Mouse (Mus musculus) T-helper 1 cell (primary cell): ENCODE results near the gene Camp.

Experiments
- in situ Hi-C: fragments of 300-600 bp; cut with MboI, MseI; formaldehyde crosslinking; loops from one replicate; pipeline ENCODE4 v1.15.1; 2025; ENCODE audit warnings: high pct_unique_total_duplicates

The Camp gene

GRCm38 (mm10) chr9:109849312-109849758, at the start of gene Camp:
Gene Camp (minus strand): TSS chr9:109849617.
- in situ Hi-C loops: loop anchor here (25.0 kb wide), 1 partner anchor 1012 kb away; the partner anchor contains the start of gene Celsr3

- in situ Hi-C loops: loop anchor here (5.0 to 10.0 kb wide), 2 partner anchors 44 to 277 kb away; no protein-coding TSS in a partner anchor
Measured at GRCm38 (mm10) chr9:109898027-109898426, 48.6 kb upstream of the Camp start.

- in situ Hi-C loops: loop anchor here (5.0 to 10.0 kb wide), 2 partner anchors 46 to 278 kb away; no protein-coding TSS in a partner anchor
Measured at GRCm38 (mm10) chr9:109896253-109897150, 47.1 kb upstream of the Camp start.

- in situ Hi-C loops: loop anchor here (5.0 to 10.0 kb wide), 2 partner anchors 47 to 279 kb away; no protein-coding TSS in a partner anchor
Measured at GRCm38 (mm10) chr9:109895593-109895992, 46.2 kb upstream of the Camp start.

DNA sequence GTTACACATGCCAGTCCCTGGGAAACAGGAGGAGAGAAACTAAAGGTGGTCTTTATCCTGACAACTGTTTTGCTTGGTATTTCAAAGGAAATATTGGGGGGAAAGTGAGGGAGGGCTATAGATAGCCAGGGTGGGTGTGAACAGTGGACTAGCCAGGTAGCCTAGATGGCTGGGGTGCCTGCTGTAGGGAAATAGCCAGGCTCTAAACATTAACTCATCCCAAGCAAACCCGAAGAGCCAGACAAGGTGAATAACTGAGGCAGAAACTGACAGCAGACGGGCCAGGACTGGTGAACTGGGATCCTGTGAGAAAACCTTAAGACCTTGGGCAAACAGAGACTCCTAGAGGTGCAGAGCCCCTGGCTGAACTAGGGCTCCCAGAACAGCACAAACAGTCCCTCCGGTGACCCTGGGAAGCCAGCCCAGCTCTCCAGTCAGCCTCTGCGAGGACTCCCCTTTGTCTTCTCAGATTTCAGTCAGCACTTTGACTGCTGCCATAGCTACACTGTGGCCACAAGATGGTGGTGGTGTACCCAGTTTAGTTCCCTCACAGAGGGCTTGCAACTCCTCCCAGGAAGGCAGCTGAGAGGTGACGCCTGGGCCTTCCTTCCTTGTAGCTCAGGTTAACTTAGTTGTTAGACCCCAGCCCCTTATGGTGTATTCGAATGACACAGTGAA, 45.1 kb upstream of the Camp start:
- in situ Hi-C loops: loop anchor here (5.0 to 10.0 kb wide), 2 partner anchors 48 to 280 kb away; no protein-coding TSS in a partner anchor

- in situ Hi-C loops: loop anchor here (10.0 kb wide), 1 partner anchor 282 kb away; no protein-coding TSS in a partner anchor
Measured at GRCm38 (mm10) chr9:109892651-109893250, 43.3 kb upstream of the Camp start.

- in situ Hi-C loops: loop anchor here (10.0 kb wide), 1 partner anchor 283 kb away; no protein-coding TSS in a partner anchor
Measured at GRCm38 (mm10) chr9:109891501-109891900, 42.1 kb upstream of the Camp start.

- in situ Hi-C loops: no loop called here
Measured at GRCm38 (mm10) chr9:109887321-109887720, 37.9 kb upstream of the Camp start.

DNA sequence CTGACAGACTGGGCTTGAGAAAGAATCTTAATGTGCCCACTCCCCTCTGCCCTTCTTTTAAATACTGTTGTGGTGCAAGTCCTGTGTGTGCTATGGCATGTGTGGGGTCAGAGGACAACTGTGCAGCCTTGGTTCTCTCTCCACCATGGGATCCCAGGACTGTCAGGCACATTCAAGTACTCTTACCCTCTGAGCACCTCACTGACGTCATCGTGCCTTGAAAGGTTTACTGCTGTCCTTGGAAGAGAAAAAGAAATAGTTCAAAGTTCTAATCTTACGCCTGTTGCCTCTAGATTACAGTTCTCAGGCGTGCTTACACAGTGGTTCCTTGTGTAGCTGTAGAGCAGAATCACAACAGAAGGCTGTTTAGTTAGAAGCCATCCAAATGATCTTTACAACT, 36.8 kb upstream of the Camp start:
- in situ Hi-C loops: no loop called here

DNA sequence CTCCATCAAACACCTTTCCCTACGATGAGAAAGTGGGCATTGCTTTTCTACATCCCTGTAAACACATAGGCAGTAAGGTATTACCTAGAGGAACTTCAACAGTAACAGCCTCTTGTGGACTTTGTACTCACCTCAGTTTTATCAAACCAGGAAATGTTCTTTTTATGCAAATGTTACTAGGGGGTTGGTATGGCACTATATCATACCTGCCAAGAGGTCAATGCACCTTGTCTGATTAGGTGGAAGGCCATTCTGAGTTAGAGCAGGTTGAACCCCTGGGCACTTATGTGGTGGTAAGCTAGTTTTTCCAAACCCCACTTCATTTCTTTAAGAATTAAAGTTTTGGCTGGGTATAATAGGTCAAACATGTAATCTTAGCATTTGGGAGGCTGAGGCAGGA, 29.9 kb upstream of the Camp start:
- in situ Hi-C loops: loop anchor here (10.0 kb wide), 1 partner anchor 1315 kb away; the partner anchor contains the start of genes Dalrd3, Impdh2 and Ndufaf3

- in situ Hi-C loops: loop anchor here (10.0 kb wide), 1 partner anchor 1313 kb away; the partner anchor contains the start of genes Dalrd3, Impdh2 and Ndufaf3
Measured at GRCm38 (mm10) chr9:109877666-109878065, 28.2 kb upstream of the Camp start.

DNA sequence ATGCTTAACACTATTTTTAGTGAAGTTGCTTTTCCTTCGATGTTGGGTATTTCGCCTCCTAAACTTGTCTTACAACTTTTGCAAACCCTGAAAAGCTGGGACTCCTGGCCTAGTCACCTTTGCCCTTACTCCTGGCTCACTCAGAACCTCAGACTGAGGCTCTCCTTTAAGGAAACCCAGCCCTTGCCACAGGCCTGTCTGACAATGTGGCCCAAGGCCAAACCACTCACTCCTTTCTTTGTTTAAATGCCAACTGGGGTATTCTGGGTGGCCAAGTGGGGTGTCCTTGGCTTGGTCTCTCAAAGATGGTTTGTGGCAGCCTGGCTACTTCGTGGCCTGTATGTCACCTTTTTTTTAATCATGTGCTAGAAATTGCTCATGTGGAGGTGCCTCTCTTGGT, 27.3 kb upstream of the Camp start:
- in situ Hi-C loops: loop anchor here (10.0 kb wide), 1 partner anchor 1312 kb away; the partner anchor contains the start of genes Dalrd3, Impdh2 and Ndufaf3

DNA sequence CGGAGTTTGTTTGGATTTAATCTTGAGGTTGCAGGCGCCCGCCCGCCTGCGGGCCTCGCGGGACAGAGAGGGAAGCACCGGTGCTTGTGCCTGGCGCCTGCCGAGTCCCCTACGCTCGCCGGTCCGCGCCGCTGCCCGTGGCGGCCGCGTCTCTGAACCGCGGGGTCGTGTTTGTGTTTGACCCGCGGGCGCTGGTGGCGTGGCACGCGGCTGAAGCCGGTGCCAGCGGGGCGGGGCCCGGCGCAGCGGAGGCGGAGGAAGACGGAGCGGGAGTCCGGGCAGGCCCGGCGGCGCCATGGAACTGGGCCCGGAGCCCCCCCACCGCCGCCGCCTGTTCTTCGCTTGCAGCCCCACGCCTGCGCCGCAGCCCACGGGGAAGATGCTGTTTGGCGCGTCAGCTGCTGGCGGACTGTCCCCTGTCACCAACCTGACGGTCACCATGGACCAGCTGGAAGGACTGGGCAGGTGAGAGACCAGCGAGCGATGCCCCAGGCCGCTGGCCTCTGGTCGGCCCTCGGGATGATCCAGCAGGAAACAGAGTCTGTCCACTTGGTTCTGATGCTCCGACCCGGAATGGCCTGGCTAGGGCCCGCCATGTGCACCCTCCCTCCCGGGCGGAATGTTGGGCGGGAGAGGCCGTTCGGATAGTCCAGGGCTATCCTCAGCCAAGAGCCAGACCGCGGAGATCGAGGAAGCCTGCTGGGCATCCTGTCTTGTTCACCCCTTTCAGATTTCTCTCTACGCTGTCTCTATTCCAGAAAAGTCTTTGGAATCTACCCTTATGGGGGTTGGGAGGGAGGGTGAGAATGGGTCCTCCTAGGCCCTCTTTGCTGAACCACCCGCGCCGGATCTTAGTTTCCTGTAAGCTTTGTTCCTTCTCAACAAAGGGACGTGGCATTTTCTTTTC, 26.5 kb upstream of the Camp start:
- in situ Hi-C loops: loop anchor here (10.0 kb wide), 1 partner anchor 1311 kb away; the partner anchor contains the start of genes Dalrd3, Impdh2 and Ndufaf3

- in situ Hi-C loops: loop anchor here (10.0 kb wide), 1 partner anchor 1310 kb away; the partner anchor contains the start of genes Dalrd3, Impdh2 and Ndufaf3
Measured at GRCm38 (mm10) chr9:109874797-109875691, 25.6 kb upstream of the Camp start, which contains the start of gene Cdc25a. Gene Cdc25a (plus strand): TSS chr9:109875579.

DNA sequence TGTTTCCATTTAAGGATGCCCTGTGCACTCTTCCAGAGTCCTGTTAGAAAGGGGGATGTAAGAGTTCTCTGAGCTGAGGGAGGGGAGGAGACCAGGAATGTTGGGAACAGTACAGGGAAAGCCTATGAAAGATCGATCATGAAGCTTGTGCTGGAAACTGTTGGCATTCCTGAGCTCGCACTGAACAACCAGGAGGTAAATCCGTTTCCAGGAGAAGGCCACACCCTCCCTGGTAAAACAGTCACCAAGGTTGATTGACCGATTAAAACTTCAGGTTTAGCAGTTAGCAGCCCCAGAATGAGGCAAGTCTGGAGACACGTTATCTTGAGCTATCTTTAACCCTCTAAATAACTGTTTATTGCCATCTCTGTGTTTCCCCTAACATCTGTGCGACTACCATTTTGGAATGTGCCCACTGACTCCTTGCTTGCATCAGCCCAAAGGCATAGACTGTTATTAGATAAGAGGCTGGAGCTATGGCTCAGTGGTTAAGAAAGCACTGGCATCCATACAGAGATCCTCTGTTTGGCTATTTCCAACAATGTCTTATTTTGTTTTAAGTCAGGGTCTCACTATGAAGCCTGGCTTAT, 21.7 kb upstream of the Camp start:
- in situ Hi-C loops: loop anchor here (10.0 kb wide), 1 partner anchor 1306 kb away; the partner anchor contains the start of genes Dalrd3, Impdh2 and Ndufaf3

- in situ Hi-C loops: no loop called here
Measured at GRCm38 (mm10) chr9:109866218-109866617, 16.8 kb upstream of the Camp start.

- in situ Hi-C loops: no loop called here
Measured at GRCm38 (mm10) chr9:109863085-109863484, 13.7 kb upstream of the Camp start.

- in situ Hi-C loops: no loop called here
Measured at GRCm38 (mm10) chr9:109862397-109863044, 13.1 kb upstream of the Camp start.
